Mouse (Mus musculus): Measurements from ENCODE around the gene Krt76. TPM values are rescaled to one million over a fixed set of nuclear protein-coding genes. Genes with fewer than 3 reads are reported as not detected.
A peak's percentile ranks its signal among the peaks of the same experiment; 100 is the strongest.

Gene Krt76
- total RNA-seq (2012; rRNA removed) (not detected in 2 replicates), polyA plus RNA-seq (2012; ENCODE audit: insufficient read depth in 1 of 2, insufficient read length in 2 of 2, low read depth in 1 of 2, low replicate concordance in 2 of 2, missing spikeins in 1 of 2) (not detected)

DNA sequence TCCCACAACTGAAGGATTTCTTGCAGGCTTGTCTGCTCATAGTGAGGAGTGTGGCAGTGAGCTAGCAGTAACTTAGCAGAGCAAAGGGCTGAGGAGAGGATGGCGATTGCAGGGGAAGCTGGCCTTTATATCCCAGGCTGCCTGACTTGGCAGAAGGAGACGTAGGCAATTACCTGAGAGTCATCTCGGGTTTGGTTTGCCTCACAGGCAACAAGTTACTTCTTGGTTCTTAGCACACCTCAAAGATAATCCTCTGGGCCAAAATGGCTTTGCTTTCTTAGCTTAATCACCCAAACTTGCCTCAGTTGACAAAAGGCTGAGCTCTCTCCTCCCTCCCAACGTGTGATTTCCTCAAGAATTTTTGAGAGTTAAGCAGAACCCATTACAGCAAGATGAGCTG lies at the start of gene Krt76:
Krt76 (minus strand) TSS at position 101 of the 400 bp plus-strand sequence.
- no peaks in the 10 kb centered on the region for H3K9me3 ChIP-seq (replicated peaks; ENCODE audit: insufficient read depth, low read length)
- no peaks in the 10 kb centered on the region for H3K36me3 ChIP-seq (ENCODE audit: control insufficient read depth in 1 of 2, insufficient read depth in 2 of 2, low read length in 2 of 2)
- peaks cover 3 to 6% of the 10 kb centered on the region in 2 experiments for H3K27me3 ChIP-seq (ENCODE audit: control insufficient read depth in 1 of 2, insufficient read depth in 2 of 2, low read length in 2 of 2)
- no peaks in the 10 kb centered on the region for H3K4me1 ChIP-seq (ENCODE audit: control insufficient read depth in 1 of 2, insufficient read depth in 2 of 2, low read length in 2 of 2)
- H3K27ac ChIP-seq (ENCODE audit: control insufficient read depth, low read depth, low read length), result no peak within 1 kb of the TSS
- H3K4me3 ChIP-seq (ENCODE audit: control insufficient read depth in 1 of 2, insufficient read depth in 1 of 2, low read depth in 2 of 2, low read length in 2 of 2), result no peak within 1 kb of the TSS
- no peak for DNase-seq (ENCODE audit: low read depth, low spot score)
- H3K9ac ChIP-seq (ENCODE audit: control insufficient read depth, low read depth, low read length, poor library complexity, severe bottlenecking), result no peak within 1 kb of the TSS
- H3K79me2 ChIP-seq (ENCODE audit: control insufficient read depth, insufficient read depth, low read length, poor library complexity), result no peaks in the 10 kb centered on the region
- no peak for TF ChIP-seq MXI1 (IDR thresholded peaks at IDR 0.05; ENCODE audit: low read depth, low read length)
- TF ChIP-seq UBTF (IDR thresholded peaks at IDR 0.05; ENCODE audit: borderline replicate concordance, insufficient read depth, low read depth, low read length), result no peak
- no peak for TF ChIP-seq ZC3H11A (IDR thresholded peaks at IDR 0.05; ENCODE audit: low read depth, low read length)
- no peak for TF ChIP-seq ELF1 (IDR thresholded peaks at IDR 0.05; ENCODE audit: low read depth, low read length)
- TF ChIP-seq ZNF384 (IDR thresholded peaks at IDR 0.05; ENCODE audit: low read depth, low read length), result no peak
- no peak for TF ChIP-seq GATA1 (IDR thresholded peaks at IDR 0.05; ENCODE audit: low read depth, low read length)

GRCm38 (mm10) chr15:101941948-101942347 lies 49.2 kb upstream of the Krt76 start:
- no peaks in the 10 kb centered on the region for H3K36me3 ChIP-seq (ENCODE audit: control insufficient read depth in 1 of 2, insufficient read depth in 2 of 2, low read length in 2 of 2)
- H3K79me2 ChIP-seq (ENCODE audit: control insufficient read depth, insufficient read depth, low read length, poor library complexity), result no peaks in the 10 kb centered on the region
- TF ChIP-seq ETS1 (IDR thresholded peaks at IDR 0.05; ENCODE audit: low read depth, low read length), result no peak
- 0 out of 2 replicates have a peak, but pooled peaks have one; percentile 16 for TF ChIP-seq GATA1 (IDR thresholded peaks at IDR 0.05; ENCODE audit: low read depth, low read length)
- TF ChIP-seq ZC3H11A (IDR thresholded peaks at IDR 0.05; ENCODE audit: low read depth, low read length), result no peak
- H3K4me1 ChIP-seq (ENCODE audit: control insufficient read depth in 1 of 2, insufficient read depth in 2 of 2, low read length in 2 of 2), result no peaks in the 10 kb centered on the region
- H3K27me3 ChIP-seq (ENCODE audit: control insufficient read depth in 1 of 2, insufficient read depth in 2 of 2, low read length in 2 of 2), result no peaks in the 10 kb centered on the region
- H3K9me3 ChIP-seq (replicated peaks; ENCODE audit: insufficient read depth, low read length), result no peaks in the 10 kb centered on the region
- H3K27ac ChIP-seq (ENCODE audit: control insufficient read depth, low read depth, low read length), result no peak overlapping the region
- no peak overlapping the region for H3K4me3 ChIP-seq (ENCODE audit: control insufficient read depth in 1 of 2, insufficient read depth in 1 of 2, low read depth in 2 of 2, low read length in 2 of 2)
- no peak for DNase-seq (ENCODE audit: low read depth, low spot score)
- no peak overlapping the region for H3K9ac ChIP-seq (ENCODE audit: control insufficient read depth, low read depth, low read length, poor library complexity, severe bottlenecking)

- no peak for DNase-seq (ENCODE audit: low read depth, low spot score)
- H3K4me3 ChIP-seq (ENCODE audit: control insufficient read depth in 1 of 2, insufficient read depth in 1 of 2, low read depth in 2 of 2, low read length in 2 of 2), result no peak within 1 kb of the TSS
- H3K27ac ChIP-seq (ENCODE audit: control insufficient read depth, low read depth, low read length), result no peak within 1 kb of the TSS
- no peaks in the 10 kb centered on the region for H3K79me2 ChIP-seq (ENCODE audit: control insufficient read depth, insufficient read depth, low read length, poor library complexity)
- no peak for TF ChIP-seq RAD21 (IDR thresholded peaks at IDR 0.05; ENCODE audit: low read depth, low read length)
- TF ChIP-seq BHLHE40 (IDR thresholded peaks at IDR 0.05; ENCODE audit: borderline replicate concordance, low read depth, low read length), result no peak
- TF ChIP-seq TBP (IDR thresholded peaks at IDR 0.05; ENCODE audit: low read depth, low read length), result no peak
- no peak for TF ChIP-seq MAZ (IDR thresholded peaks at IDR 0.05; ENCODE audit: low read depth, low read length)
- TF ChIP-seq MYB (IDR thresholded peaks at IDR 0.05; ENCODE audit: low read depth, low read length), result no peak
- TF ChIP-seq ZNF384 (IDR thresholded peaks at IDR 0.05; ENCODE audit: low read depth, low read length), result no peak
- TF ChIP-seq POLR2AphosphoS5 (IDR thresholded peaks at IDR 0.05; ENCODE audit: borderline replicate concordance, low read depth, low read length), result no peak
- no peak for TF ChIP-seq USF2 (IDR thresholded peaks at IDR 0.05; ENCODE audit: borderline replicate concordance in 1 of 2, insufficient read depth in 1 of 2, low read depth in 1 of 2, low read length in 2 of 2)
- no peak for TF ChIP-seq NRF1 (IDR thresholded peaks at IDR 0.05; ENCODE audit: insufficient read depth, low read depth, low read length, poor library complexity, severe bottlenecking)
- TF ChIP-seq MEF2A (IDR thresholded peaks at IDR 0.05; ENCODE audit: extremely low read depth, insufficient replicate concordance, low read depth, low read length, poor library complexity, severe bottlenecking), result no peak
- no peak for TF ChIP-seq ZKSCAN1 (IDR thresholded peaks at IDR 0.05; ENCODE audit: low read depth, low read length)
- no peak for TF ChIP-seq GABPA (IDR thresholded peaks at IDR 0.05; ENCODE audit: low read depth, low read length)
- no peak for TF ChIP-seq UBTF (IDR thresholded peaks at IDR 0.05; ENCODE audit: borderline replicate concordance, insufficient read depth, low read depth, low read length)
- TF ChIP-seq SMC3 (IDR thresholded peaks at IDR 0.05; ENCODE audit: low read depth, low read length), result no peak
- no peak for TF ChIP-seq ETS1 (IDR thresholded peaks at IDR 0.05; ENCODE audit: low read depth, low read length)
- no peak within 1 kb of the TSS for H3K9ac ChIP-seq (ENCODE audit: control insufficient read depth, low read depth, low read length, poor library complexity, severe bottlenecking)
- H3K9me3 ChIP-seq (replicated peaks; ENCODE audit: insufficient read depth, low read length), result no peaks in the 10 kb centered on the region
- H3K36me3 ChIP-seq (ENCODE audit: control insufficient read depth in 1 of 2, insufficient read depth in 2 of 2, low read length in 2 of 2), result no peaks in the 10 kb centered on the region
- no peaks in the 10 kb centered on the region for H3K27me3 ChIP-seq (ENCODE audit: control insufficient read depth in 1 of 2, insufficient read depth in 2 of 2, low read length in 2 of 2)
- H3K4me1 ChIP-seq (ENCODE audit: control insufficient read depth in 1 of 2, insufficient read depth in 2 of 2, low read length in 2 of 2), result no peaks in the 10 kb centered on the region
These were observed 47.6 kb upstream of the Krt76 start, which contains the start of gene Krt79 for GRCm38 (mm10) chr15:101940274-101940829. Gene Krt79 (minus strand): TSS chr15:101940324.

Measured in MEL (cell line).